Mouse (Mus musculus): ENCODE results near the gene Ddx54. TPM values are rescaled to one million over a fixed set of nuclear protein-coding genes. Genes with fewer than 3 reads are reported as not detected.
A peak's percentile ranks its signal among the peaks of the same experiment; 100 is the strongest.

The Ddx54 gene
- polyA plus RNA-seq, 1 experiment from 2014 or later: 19.9 TPM

GRCm38 (mm10) chr5:120592141-120592540 is 20.4 kb upstream of the Ddx54 start:
- no peaks in the 10 kb centered on the region for H3K27me3 ChIP-seq (replicated peaks; ENCODE audit: control insufficient read depth, insufficient read depth, low read length)
- TF ChIP-seq CTCF (IDR thresholded peaks at IDR 0.05; ENCODE audit: low read depth): peak; percentile 58
- H3K4me1 ChIP-seq (replicated peaks; ENCODE audit: control insufficient read depth, insufficient read depth, low read length): 0 out of 2 replicates have a peak, but pooled peaks cover 4% of the 10 kb centered on the region
- no peaks in the 10 kb centered on the region for H3K9me3 ChIP-seq (ENCODE audit: control insufficient read depth)
- no peak for ATAC-seq
- H3K36me3 ChIP-seq (ENCODE audit: control insufficient read depth, insufficient read depth): no peaks in the 10 kb centered on the region
- 74% methylated on average over 7 of the region's 7 CpGs for WGBS
- H3K4me3 ChIP-seq (ENCODE audit: low read depth, low read length): no peak overlapping the region
- no peak overlapping the region for H3K27ac ChIP-seq (ENCODE audit: low read depth, low read length)
- H3K9ac ChIP-seq (ENCODE audit: low read depth, low read length): no peak overlapping the region
- no peak overlapping the region for H3K4me2 ChIP-seq (replicated peaks; ENCODE audit: low read depth)

- TF ChIP-seq CTCF (IDR thresholded peaks at IDR 0.05; ENCODE audit: low read depth): no peak
- no peaks in the 10 kb centered on the region for H3K4me1 ChIP-seq (replicated peaks; ENCODE audit: control insufficient read depth, insufficient read depth, low read length)
- no peaks in the 10 kb centered on the region for H3K36me3 ChIP-seq (ENCODE audit: control insufficient read depth, insufficient read depth)
- H3K9me3 ChIP-seq (ENCODE audit: control insufficient read depth): no peaks in the 10 kb centered on the region
- no peak overlapping the region for H3K27ac ChIP-seq (ENCODE audit: low read depth, low read length)
- H3K27me3 ChIP-seq (replicated peaks; ENCODE audit: control insufficient read depth, insufficient read depth, low read length): no peaks in the 10 kb centered on the region
- H3K4me3 ChIP-seq (ENCODE audit: low read depth, low read length): no peak overlapping the region
- no peak for ATAC-seq
- 88% methylated on average over 6 of the region's 6 CpGs for WGBS
- H3K4me2 ChIP-seq (replicated peaks; ENCODE audit: low read depth): no peak overlapping the region
- H3K9ac ChIP-seq (ENCODE audit: low read depth, low read length): no peak overlapping the region
These were observed 18.1 kb upstream of the Ddx54 start for GRCm38 (mm10) chr5:120594485-120594884.

- no peaks in the 10 kb centered on the region for H3K4me1 ChIP-seq (replicated peaks; ENCODE audit: control insufficient read depth, insufficient read depth, low read length)
- TF ChIP-seq CTCF (IDR thresholded peaks at IDR 0.05; ENCODE audit: low read depth): no peak
- no peak overlapping the region for H3K4me3 ChIP-seq (ENCODE audit: low read depth, low read length)
- H3K9me3 ChIP-seq (ENCODE audit: control insufficient read depth): no peaks in the 10 kb centered on the region
- H3K36me3 ChIP-seq (ENCODE audit: control insufficient read depth, insufficient read depth): no peaks in the 10 kb centered on the region
- no peaks in the 10 kb centered on the region for H3K27me3 ChIP-seq (replicated peaks; ENCODE audit: control insufficient read depth, insufficient read depth, low read length)
- 82% methylated on average over 6 of the region's 6 CpGs for WGBS
- no peak overlapping the region for H3K9ac ChIP-seq (ENCODE audit: low read depth, low read length)
- no peak overlapping the region for H3K4me2 ChIP-seq (replicated peaks; ENCODE audit: low read depth)
- H3K27ac ChIP-seq (ENCODE audit: low read depth, low read length): no peak overlapping the region
- no peak for ATAC-seq
These were observed 12.9 kb upstream of the Ddx54 start for GRCm38 (mm10) chr5:120599625-120600024.

- 61% methylated on average over 11 of the region's 11 CpGs for WGBS
- ATAC-seq: no peak
- no peaks in the 10 kb centered on the region for H3K27me3 ChIP-seq (replicated peaks; ENCODE audit: control insufficient read depth, insufficient read depth, low read length)
- H3K4me1 ChIP-seq (replicated peaks; ENCODE audit: control insufficient read depth, insufficient read depth, low read length): no peaks in the 10 kb centered on the region
- H3K9ac ChIP-seq (ENCODE audit: low read depth, low read length): no peak overlapping the region
- no peak overlapping the region for H3K4me3 ChIP-seq (ENCODE audit: low read depth, low read length)
- no peak overlapping the region for H3K4me2 ChIP-seq (replicated peaks; ENCODE audit: low read depth)
- TF ChIP-seq CTCF (IDR thresholded peaks at IDR 0.05; ENCODE audit: low read depth): peak; percentile 77
- H3K36me3 ChIP-seq (ENCODE audit: control insufficient read depth, insufficient read depth): no peaks in the 10 kb centered on the region
- H3K27ac ChIP-seq (ENCODE audit: low read depth, low read length): no peak overlapping the region
- no peaks in the 10 kb centered on the region for H3K9me3 ChIP-seq (ENCODE audit: control insufficient read depth)
These were observed 11.4 kb upstream of the Ddx54 start for GRCm38 (mm10) chr5:120600946-120601668.

- 93% methylated on average over 12 of the region's 12 CpGs for WGBS
- Histone ChIP-seq H3K9ac (ENCODE audit: low read depth, low read length) (no peak overlapping the region), H3K36me3 (ENCODE audit: control insufficient read depth, insufficient read depth) (no peaks in the 10 kb centered on the region), H3K27ac (ENCODE audit: low read depth, low read length) (no peak overlapping the region), H3K27me3 (replicated peaks; ENCODE audit: control insufficient read depth, insufficient read depth, low read length) (no peaks in the 10 kb centered on the region), H3K4me2 (replicated peaks; ENCODE audit: low read depth) (no peak overlapping the region), H3K4me3 (ENCODE audit: low read depth, low read length) (no peak overlapping the region), H3K9me3 (ENCODE audit: control insufficient read depth) (no peaks in the 10 kb centered on the region), H3K4me1 (replicated peaks; ENCODE audit: control insufficient read depth, insufficient read depth, low read length) (no peaks in the 10 kb centered on the region)
- ATAC-seq: no peak
- TF ChIP-seq CTCF (IDR thresholded peaks at IDR 0.05; ENCODE audit: low read depth): no peak
These were observed 10.3 kb upstream of the Ddx54 start for GRCm38 (mm10) chr5:120602210-120602609.

GRCm38 (mm10) chr5:120603515-120603914 is 9.0 kb upstream of the Ddx54 start:
- Histone ChIP-seq H3K4me1 (replicated peaks; ENCODE audit: control insufficient read depth, insufficient read depth, low read length) (no peaks in the 10 kb centered on the region), H3K9ac (ENCODE audit: low read depth, low read length) (no peak overlapping the region), H3K27ac (ENCODE audit: low read depth, low read length) (no peak overlapping the region), H3K9me3 (ENCODE audit: control insufficient read depth) (no peaks in the 10 kb centered on the region), H3K4me3 (ENCODE audit: low read depth, low read length) (no peak overlapping the region), H3K36me3 (ENCODE audit: control insufficient read depth, insufficient read depth) (peaks cover 4% of the 10 kb centered on the region; the same call in 1 of the 2 replicates), H3K27me3 (replicated peaks; ENCODE audit: control insufficient read depth, insufficient read depth, low read length) (no peaks in the 10 kb centered on the region), H3K4me2 (replicated peaks; ENCODE audit: low read depth) (no peak overlapping the region)
- 89% methylated on average over 7 of the region's 7 CpGs for WGBS
- TF ChIP-seq CTCF (IDR thresholded peaks at IDR 0.05; ENCODE audit: low read depth): no peak
- ATAC-seq: no peak
